Mouse (Mus musculus): ENCODE results near the gene Slc25a42. TPM values are rescaled to one million over a fixed set of nuclear protein-coding genes. Genes with fewer than 3 reads are reported as not detected.

The Slc25a42 gene
- polyA plus RNA-seq, 1 experiment, result 7.1 TPM

DNA sequence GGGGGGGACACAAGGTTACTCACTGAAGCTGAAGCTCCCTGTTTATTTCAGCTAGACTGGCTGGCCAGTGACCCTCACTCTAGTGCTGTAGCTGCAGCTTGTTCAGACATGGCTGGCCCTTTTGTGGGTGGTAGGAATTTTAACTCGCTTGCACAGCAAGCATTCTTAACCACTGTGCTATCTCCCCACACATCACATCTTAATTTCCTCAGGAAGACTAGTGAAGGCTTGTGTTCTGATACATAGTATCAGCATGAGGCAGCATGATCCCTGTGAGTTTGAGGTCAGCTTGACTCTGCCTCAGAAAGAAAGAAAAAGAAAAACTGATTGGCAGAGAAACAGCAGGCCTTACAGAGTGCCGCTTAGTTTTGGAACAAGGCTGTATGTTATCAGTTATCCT lies 25.7 kb upstream of the Slc25a42 start:
- H3K4me3 ChIP-seq (replicated peaks; ENCODE audit: control insufficient read depth, low read depth, low read length), result no peak overlapping the region
- no peak overlapping the region for H3K27ac ChIP-seq (ENCODE audit: control insufficient read depth, insufficient read depth, low read depth, low read length, poor library complexity)
- TF ChIP-seq CTCF (IDR thresholded peaks at IDR 0.05; ENCODE audit: control insufficient read depth, insufficient read depth, low read length) (no peak), POLR2A (IDR thresholded peaks at IDR 0.05; ENCODE audit: borderline replicate concordance, control insufficient read depth, low read depth, low read length) (no peak)
- H3K4me1 ChIP-seq (ENCODE audit: control insufficient read depth, insufficient read depth, low read length), result no peaks in the 10 kb centered on the region; the same call in 1 of the 2 replicates
- 39% methylated on average over 2 of the region's 2 CpGs for WGBS

DNA sequence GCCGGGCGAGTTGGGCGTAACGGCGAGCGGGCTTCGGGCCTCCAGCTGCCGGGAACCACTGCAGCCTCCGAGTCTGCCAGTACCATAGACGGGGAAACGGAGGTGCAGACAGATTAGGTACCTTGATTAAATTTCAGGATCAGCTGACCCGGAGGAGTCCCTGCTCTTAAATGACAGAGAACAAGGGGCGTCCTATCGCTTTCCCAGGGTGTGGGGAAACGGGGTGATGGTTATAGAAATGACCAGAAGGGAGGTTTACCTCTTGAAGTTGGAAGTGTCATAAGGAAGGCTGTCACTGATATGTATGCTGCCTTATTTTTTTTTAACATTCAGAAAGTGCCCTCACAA lies 22.6 kb upstream of the Slc25a42 start:
- TF ChIP-seq POLR2A (IDR thresholded peaks at IDR 0.05; ENCODE audit: borderline replicate concordance, control insufficient read depth, low read depth, low read length) (no peak), CTCF (IDR thresholded peaks at IDR 0.05; ENCODE audit: control insufficient read depth, insufficient read depth, low read length) (no peak)
- Histone ChIP-seq H3K27ac (ENCODE audit: control insufficient read depth, insufficient read depth, low read depth, low read length, poor library complexity) (peak overlapping the region; percentile 94), H3K4me1 (ENCODE audit: control insufficient read depth, insufficient read depth, low read length) (no peaks in the 10 kb centered on the region; the same call in 1 of the 2 replicates), H3K4me3 (replicated peaks; ENCODE audit: control insufficient read depth, low read depth, low read length) (peak overlapping the region; percentile 85)
- WGBS, result under 1% methylated on average over 15 of the region's 15 CpGs

DNA sequence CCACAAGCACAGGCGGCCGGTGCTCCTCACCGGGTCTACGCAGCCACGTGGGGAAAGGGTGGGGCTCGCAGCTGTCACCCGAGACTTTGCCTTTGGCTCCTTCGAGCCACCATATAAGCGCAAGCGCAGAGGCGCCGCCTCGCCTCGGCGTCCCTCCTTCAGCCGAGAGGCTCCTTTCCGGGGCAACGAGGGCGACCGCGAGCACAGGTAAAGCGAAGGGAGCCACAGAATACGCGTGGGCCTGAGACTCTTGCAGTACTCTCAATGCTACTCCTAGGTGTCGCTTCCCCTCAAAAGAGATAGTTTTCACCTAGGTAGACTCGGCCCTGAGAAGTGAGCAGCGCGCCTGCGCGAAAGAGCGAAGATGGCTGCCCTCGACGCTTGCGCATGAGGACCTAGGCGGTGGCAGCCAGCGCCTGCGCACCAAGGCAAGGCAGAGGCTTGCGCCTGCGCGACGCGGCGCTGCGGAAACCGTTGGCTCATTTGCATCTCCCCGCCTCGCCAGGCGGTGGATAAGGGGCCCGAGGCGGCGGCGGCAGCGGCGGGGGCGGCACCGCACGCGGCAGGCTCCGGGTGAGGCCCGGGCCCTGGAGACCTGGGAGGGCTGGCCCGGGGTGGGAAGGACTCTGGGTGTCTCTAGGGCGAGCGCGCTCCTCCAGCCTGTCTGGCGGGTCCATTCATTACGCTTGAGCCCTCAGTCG lies 22.1 kb upstream of the Slc25a42 start, which contains the start of the genes Sugp2 and Armc6:
Gene Sugp2 (plus strand): TSS at position 147 of the 701 bp plus-strand sequence.
Gene Armc6 (minus strand): TSS at position 387 of the 701 bp plus-strand sequence.
- Histone ChIP-seq H3K4me3 (replicated peaks; ENCODE audit: control insufficient read depth, low read depth, low read length) (peak within 1 kb of the TSS; percentile 94), H3K4me1 (ENCODE audit: control insufficient read depth, insufficient read depth, low read length) (no peaks in the 10 kb centered on the region; the same call in 1 of the 2 replicates), H3K27ac (ENCODE audit: control insufficient read depth, insufficient read depth, low read depth, low read length, poor library complexity) (peak within 1 kb of the TSS; percentile 94)
- TF ChIP-seq CTCF (IDR thresholded peaks at IDR 0.05; ENCODE audit: control insufficient read depth, insufficient read depth, low read length) (no peak), POLR2A (IDR thresholded peaks at IDR 0.05; ENCODE audit: borderline replicate concordance, control insufficient read depth, low read depth, low read length) (peak; percentile 81; the same call in 1 of the 2 replicates)
- under 1% methylated on average over 66 of the region's 67 CpGs for WGBS

DNA sequence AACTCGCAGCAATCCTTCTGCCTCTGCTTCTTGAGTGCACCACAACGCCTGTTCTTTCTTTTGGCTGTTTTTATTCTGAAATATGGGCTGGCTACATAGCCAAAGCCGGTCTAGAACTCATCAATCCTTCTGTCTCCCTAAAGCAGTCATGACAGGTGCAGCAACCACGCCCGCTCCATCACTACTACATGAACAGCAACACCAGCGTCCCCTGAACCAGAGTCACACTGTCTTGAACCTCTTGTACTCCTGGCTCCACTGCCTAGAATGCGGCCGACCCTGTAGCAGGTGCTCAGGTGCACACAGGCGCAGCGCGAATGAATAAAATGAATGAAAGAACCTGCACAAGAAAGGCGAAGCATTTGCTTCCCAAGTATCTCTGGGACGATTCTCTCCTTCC lies 21.5 kb upstream of the Slc25a42 start:
- peak overlapping the region; percentile 94 for H3K4me3 ChIP-seq (replicated peaks; ENCODE audit: control insufficient read depth, low read depth, low read length)
- H3K27ac ChIP-seq (ENCODE audit: control insufficient read depth, insufficient read depth, low read depth, low read length, poor library complexity), result no peak overlapping the region; the same call in 1 of the 2 replicates
- no peak for TF ChIP-seq CTCF (IDR thresholded peaks at IDR 0.05; ENCODE audit: control insufficient read depth, insufficient read depth, low read length)
- TF ChIP-seq POLR2A (IDR thresholded peaks at IDR 0.05; ENCODE audit: borderline replicate concordance, control insufficient read depth, low read depth, low read length), result no peak
- no peaks in the 10 kb centered on the region; the same call in 1 of the 2 replicates for H3K4me1 ChIP-seq (ENCODE audit: control insufficient read depth, insufficient read depth, low read length)
- 11% methylated on average over 13 of the region's 13 CpGs for WGBS

DNA sequence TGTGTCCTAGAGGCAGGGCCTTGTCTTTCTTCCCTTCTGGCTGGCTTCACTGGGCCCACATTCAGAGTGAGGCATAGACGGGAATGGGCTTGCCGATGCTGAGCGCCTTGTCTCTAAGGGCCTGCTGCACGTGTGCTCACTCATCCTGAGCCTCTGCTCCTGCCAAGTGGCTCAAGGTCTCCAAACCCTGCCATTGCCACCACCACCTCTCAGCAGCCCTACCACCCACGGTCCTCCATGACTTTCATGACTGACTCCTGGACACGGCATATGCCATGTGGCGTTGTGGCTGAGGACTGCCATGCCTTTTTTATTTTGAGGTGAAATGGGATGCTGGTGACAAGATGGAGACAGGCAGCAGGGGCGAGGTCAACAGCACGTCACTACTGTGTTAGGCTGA lies 18.7 kb upstream of the Slc25a42 start:
- WGBS, result 93% methylated on average over 9 of the region's 9 CpGs
- H3K4me3 ChIP-seq (replicated peaks; ENCODE audit: control insufficient read depth, low read depth, low read length), result no peak overlapping the region
- no peaks in the 10 kb centered on the region; the same call in 1 of the 2 replicates for H3K4me1 ChIP-seq (ENCODE audit: control insufficient read depth, insufficient read depth, low read length)
- H3K27ac ChIP-seq (ENCODE audit: control insufficient read depth, insufficient read depth, low read depth, low read length, poor library complexity), result no peak overlapping the region
- TF ChIP-seq POLR2A (IDR thresholded peaks at IDR 0.05; ENCODE audit: borderline replicate concordance, control insufficient read depth, low read depth, low read length) (no peak), CTCF (IDR thresholded peaks at IDR 0.05; ENCODE audit: control insufficient read depth, insufficient read depth, low read length) (no peak)

DNA sequence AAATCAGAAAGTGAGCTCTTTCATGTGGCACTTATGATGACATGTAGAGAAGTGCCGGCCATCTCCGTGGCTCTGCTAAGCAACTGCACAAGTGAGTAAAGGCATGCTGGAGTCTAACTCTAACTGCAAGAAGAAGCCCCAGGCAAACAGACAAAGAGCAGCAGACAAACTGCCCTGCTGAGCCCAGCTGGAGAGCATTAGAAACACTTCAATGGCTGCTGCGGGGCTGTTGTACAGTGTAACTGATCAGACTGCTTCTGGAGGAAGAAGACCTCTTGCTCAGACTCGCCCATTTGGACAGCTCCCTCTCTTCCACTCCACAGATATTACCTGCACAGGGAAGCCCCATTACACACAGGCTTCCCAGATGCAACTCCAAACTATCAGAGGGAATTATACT lies 15.9 kb upstream of the Slc25a42 start:
- no peak overlapping the region for H3K27ac ChIP-seq (ENCODE audit: control insufficient read depth, insufficient read depth, low read depth, low read length, poor library complexity)
- no peak for TF ChIP-seq POLR2A (IDR thresholded peaks at IDR 0.05; ENCODE audit: borderline replicate concordance, control insufficient read depth, low read depth, low read length)
- no peak for TF ChIP-seq CTCF (IDR thresholded peaks at IDR 0.05; ENCODE audit: control insufficient read depth, insufficient read depth, low read length)
- WGBS, result 87% methylated on average over 4 of the region's 4 CpGs
- no peaks in the 10 kb centered on the region; the same call in 1 of the 2 replicates for H3K4me1 ChIP-seq (ENCODE audit: control insufficient read depth, insufficient read depth, low read length)
- H3K4me3 ChIP-seq (replicated peaks; ENCODE audit: control insufficient read depth, low read depth, low read length), result no peak overlapping the region

DNA sequence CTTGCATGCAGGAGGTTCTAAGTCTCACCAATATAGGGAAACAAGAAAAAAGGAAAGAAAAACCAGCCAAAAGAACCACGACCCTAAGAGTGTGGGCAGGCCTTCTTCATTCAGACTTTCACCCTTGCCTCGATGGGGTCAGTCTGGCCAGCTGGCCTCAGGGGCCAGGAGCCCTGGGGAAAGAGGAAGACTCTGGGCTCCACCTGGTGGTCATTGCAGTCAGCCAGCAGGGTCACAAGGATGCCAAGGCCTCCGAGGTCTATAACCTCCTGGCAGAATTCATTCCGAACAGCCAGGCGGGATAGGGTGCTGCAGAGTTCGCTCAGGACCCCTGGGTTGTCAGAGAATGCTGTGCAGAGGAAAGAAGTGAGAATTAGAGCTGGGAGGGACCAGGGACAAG lies 11.2 kb upstream of the Slc25a42 start:
- no peaks in the 10 kb centered on the region for H3K4me1 ChIP-seq (ENCODE audit: control insufficient read depth, insufficient read depth, low read length)
- peak; percentile 61 for TF ChIP-seq CTCF (IDR thresholded peaks at IDR 0.05; ENCODE audit: control insufficient read depth, insufficient read depth, low read length)
- TF ChIP-seq POLR2A (IDR thresholded peaks at IDR 0.05; ENCODE audit: borderline replicate concordance, control insufficient read depth, low read depth, low read length), result no peak
- 62% methylated on average over 6 of the region's 6 CpGs for WGBS
- H3K27ac ChIP-seq (ENCODE audit: control insufficient read depth, insufficient read depth, low read depth, low read length, poor library complexity), result no peak overlapping the region
- H3K4me3 ChIP-seq (replicated peaks; ENCODE audit: control insufficient read depth, low read depth, low read length), result no peak overlapping the region

DNA sequence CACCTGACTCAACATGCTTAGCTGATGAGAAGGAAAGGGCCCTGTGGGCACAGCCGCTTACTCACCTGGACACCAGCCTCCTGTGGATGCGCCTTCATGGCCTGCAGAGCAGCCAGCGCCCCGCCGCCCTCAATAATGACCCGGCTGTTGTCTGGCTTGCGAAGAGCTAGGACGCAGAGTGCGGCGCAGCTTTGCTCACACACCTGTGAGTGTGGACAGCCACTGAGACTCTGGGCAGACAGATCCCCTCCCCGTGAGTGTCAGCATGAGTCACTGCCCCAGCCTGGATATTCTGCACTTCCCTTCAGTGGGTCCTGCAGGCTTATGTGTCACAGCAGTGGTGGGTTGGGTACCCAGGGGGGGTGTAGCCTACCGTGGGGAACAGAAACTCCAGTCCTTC lies 9.9 kb upstream of the Slc25a42 start:
- WGBS, result 86% methylated on average over 12 of the region's 12 CpGs
- TF ChIP-seq CTCF (IDR thresholded peaks at IDR 0.05; ENCODE audit: control insufficient read depth, insufficient read depth, low read length), result no peak
- TF ChIP-seq POLR2A (IDR thresholded peaks at IDR 0.05; ENCODE audit: borderline replicate concordance, control insufficient read depth, low read depth, low read length), result no peak
- H3K4me1 ChIP-seq (ENCODE audit: control insufficient read depth, insufficient read depth, low read length), result no peaks in the 10 kb centered on the region
- no peak overlapping the region for H3K27ac ChIP-seq (ENCODE audit: control insufficient read depth, insufficient read depth, low read depth, low read length, poor library complexity)
- no peak overlapping the region for H3K4me3 ChIP-seq (replicated peaks; ENCODE audit: control insufficient read depth, low read depth, low read length)
